Mouse (Mus musculus) testis, adult 2 months (tissue): Measurements from ENCODE around the gene Washc1.

ENCODE experiments used
- CTCF ChIP-seq: fragments of 200-500 bp; IDR thresholded peaks from 2 replicates; pipeline ENCODE4 v1.5.1; 2012; ENCODE audit warnings: low read depth, mild to moderate bottlenecking, inconsistent platforms, low read length, moderate library complexity; ENCODE audit not compliant: control insufficient read depth, insufficient read depth, insufficient replicate concordance
- POLR2A ChIP-seq: fragments of 200-500 bp; IDR thresholded peaks from 2 replicates; pipeline ENCODE4 v1.6.1; 2012; ENCODE audit warnings: low read depth, mild to moderate bottlenecking, inconsistent platforms, low read length, moderate library complexity; ENCODE audit not compliant: control insufficient read depth

DNA sequence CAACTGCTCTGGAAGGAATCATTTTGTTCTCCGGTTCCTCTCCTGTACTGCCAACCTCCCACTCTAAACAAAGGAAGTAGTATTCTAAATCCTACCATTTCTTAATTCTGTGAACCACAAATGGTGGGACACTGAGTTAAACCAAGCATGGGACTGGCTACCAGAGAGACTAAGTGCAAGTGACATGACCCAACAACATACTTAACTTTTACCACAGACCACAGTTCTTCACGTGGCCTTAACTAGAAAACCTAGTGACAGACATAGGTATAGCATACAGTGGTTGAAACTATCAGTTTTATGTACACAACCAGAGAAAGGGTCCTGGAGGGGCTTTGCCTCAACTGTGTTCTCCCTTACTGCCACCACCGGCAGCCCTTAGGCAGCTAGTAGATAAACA, 18.7 kb upstream of the Washc1 start:
- TF ChIP-seq CTCF (no peak), POLR2A (no peak)
